Mouse (Mus musculus) lung, embryonic 16.5 days (tissue): ENCODE results near the gene Trim9. TPM values are rescaled to one million over a fixed set of nuclear protein-coding genes. Genes with fewer than 3 reads are reported as not detected.

Source experiments
- ATAC-seq: fragments of 200-750 bp; cut with Nextera tagmentation; 2 replicates; pipeline ENCODE4 v1.8.0; 2017; ENCODE audit warnings: low read depth, mild to moderate bottlenecking, moderate library complexity
- H3K27ac ChIP-seq: fragments of 300-500 bp; sonication (generic); 2 replicates; pipeline ENCODE4 v1.5.1; 2014; ENCODE audit warnings: mild to moderate bottlenecking, control low read depth, low read length
- H3K27me3 ChIP-seq: fragments of 300-500 bp; sonication (generic); 2 replicates; pipeline ENCODE4 v1.6.1; 2014; ENCODE audit warnings: low read depth, low read length, mixed read lengths; ENCODE audit not compliant: control insufficient read depth, insufficient read depth
- H3K36me3 ChIP-seq: fragments of 300-500 bp; sonication (generic); 2 replicates; pipeline ENCODE4 v1.6.1; 2014; ENCODE audit warnings: low read length; ENCODE audit not compliant: control insufficient read depth, insufficient read depth
- H3K4me1 ChIP-seq: fragments of 300-500 bp; sonication (generic); replicated peaks from 2 replicates; pipeline ENCODE4 v1.6.1; 2014; ENCODE audit warnings: low read length, mixed read lengths; ENCODE audit not compliant: control insufficient read depth, insufficient read depth
- H3K4me2 ChIP-seq: fragments of 300-500 bp; sonication (generic); 2 replicates; pipeline ENCODE4 v1.6.1; 2014; ENCODE audit warnings: low read depth, low read length, control low read depth
- H3K4me3 ChIP-seq: fragments of 300-500 bp; sonication (generic); 2 replicates; pipeline ENCODE4 v1.5.1; 2014; ENCODE audit warnings: mild to moderate bottlenecking, low read length, control low read depth
- H3K9ac ChIP-seq: fragments of 300-500 bp; sonication (generic); 2 replicates; pipeline ENCODE4 v1.6.1; 2014; ENCODE audit warnings: low read length, control low read depth
- H3K9me3 ChIP-seq: fragments of 300-500 bp; sonication (generic); 2 replicates; pipeline ENCODE4 v1.6.1; 2016; ENCODE audit warnings: low read length; ENCODE audit not compliant: control insufficient read depth
- WGBS: fragments of 180-500 bp; shearing (Covaris S2); extraction: QIAGEN DNeasy Blood & Tissue Kit; methylation state at CpG from one replicate; pipeline ENCODE4 v1.1.7; 2014; 5-methylcytosine and 5-hydroxymethylcytosine counted together
- polyA plus RNA-seq: library from polyadenylated mRNA; unstranded; fragments of >200 nt; fragmentation: Nextera tagmentation; extraction: Ambion mirVana; gene quantifications from 2 replicates; pipeline ENCODE4 v1.2.1, GENCODE M21; 2015

Gene Trim9
- polyA plus RNA-seq, 1 experiment from 2014 or later = 0.58 TPM

- WGBS = 74% methylated on average over 4 of the region's 4 CpGs
- H3K4me1 ChIP-seq = no peaks in the 10 kb centered on the region
- H3K4me2 ChIP-seq = no peak overlapping the region
- no peak overlapping the region for H3K27ac ChIP-seq
- H3K27me3 ChIP-seq = no peaks in the 10 kb centered on the region
- ATAC-seq = no peak
- no peaks in the 10 kb centered on the region for H3K9me3 ChIP-seq
- peaks cover 6% of the 10 kb centered on the region for H3K36me3 ChIP-seq
- no peak overlapping the region for H3K4me3 ChIP-seq
- no peak overlapping the region for H3K9ac ChIP-seq
Measured at GRCm38 (mm10) chr12:70212501-70212900, 134.9 kb downstream of the Trim9 start.

GRCm38 (mm10) chr12:70208214-70208613 lies 139.2 kb downstream of the Trim9 start:
- H3K27me3 ChIP-seq = no peaks in the 10 kb centered on the region
- peaks cover 14% of the 10 kb centered on the region; the same call in 1 of the 2 replicates for H3K36me3 ChIP-seq
- ATAC-seq = no peak
- no peak overlapping the region for H3K9ac ChIP-seq
- 70% methylated on average over 5 of the region's 5 CpGs for WGBS
- no peak overlapping the region for H3K4me3 ChIP-seq
- H3K27ac ChIP-seq = no peak overlapping the region
- no peak overlapping the region for H3K4me2 ChIP-seq
- H3K4me1 ChIP-seq = no peaks in the 10 kb centered on the region
- H3K9me3 ChIP-seq = no peaks in the 10 kb centered on the region

GRCm38 (mm10) chr12:70204433-70204832 lies 143.0 kb downstream of the Trim9 start:
- H3K4me2 ChIP-seq = no peak overlapping the region
- no peak overlapping the region for H3K27ac ChIP-seq
- H3K9ac ChIP-seq = no peak overlapping the region
- no peak for ATAC-seq
- H3K9me3 ChIP-seq = no peaks in the 10 kb centered on the region
- H3K4me3 ChIP-seq = no peak overlapping the region
- H3K4me1 ChIP-seq = no peaks in the 10 kb centered on the region
- H3K27me3 ChIP-seq = no peaks in the 10 kb centered on the region
- WGBS = 80% methylated on average over 8 of the region's 8 CpGs
- H3K36me3 ChIP-seq = peaks cover 16% of the 10 kb centered on the region; the same call in 1 of the 2 replicates

DNA sequence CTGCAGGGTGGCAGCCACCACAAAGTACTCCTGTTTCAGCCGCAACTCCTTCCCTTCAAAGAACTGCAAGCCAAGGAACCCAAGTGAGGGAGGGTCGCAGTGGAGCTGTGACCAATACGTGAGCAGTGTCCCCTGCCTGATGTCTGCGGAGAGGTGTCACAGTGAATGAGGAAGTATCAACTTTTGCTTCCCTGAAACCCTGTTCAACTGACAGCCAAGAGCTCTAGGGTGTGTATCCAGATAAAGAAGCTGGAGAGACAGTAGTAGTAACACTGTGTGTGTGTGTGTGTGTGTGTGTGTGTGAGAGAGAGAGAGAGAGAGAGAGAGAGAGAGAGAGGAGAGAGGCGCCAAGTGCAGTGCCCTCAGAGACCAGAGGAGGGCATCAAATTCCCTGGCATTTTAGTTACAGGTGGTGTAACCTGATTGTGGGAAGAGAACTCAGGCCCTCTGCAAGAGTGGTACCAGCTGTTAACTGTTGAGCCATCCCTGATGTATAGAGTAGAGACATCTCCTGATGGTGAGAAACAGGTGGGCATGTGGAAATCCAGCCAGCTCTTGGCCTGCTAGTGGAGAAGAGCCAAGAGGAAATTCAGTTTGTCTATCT lies 145.4 kb downstream of the Trim9 start:
- 72% methylated on average over 5 of the region's 5 CpGs for WGBS
- Histone ChIP-seq H3K9ac (no peak overlapping the region), H3K27me3 (no peaks in the 10 kb centered on the region), H3K27ac (no peak overlapping the region), H3K9me3 (no peaks in the 10 kb centered on the region), H3K4me3 (no peak overlapping the region), H3K4me2 (no peak overlapping the region), H3K4me1 (no peaks in the 10 kb centered on the region), H3K36me3 (peaks cover 17% of the 10 kb centered on the region; the same call in 1 of the 2 replicates)
- no peak for ATAC-seq

- Histone ChIP-seq H3K27ac (no peak overlapping the region), H3K4me2 (no peak overlapping the region), H3K36me3 (peaks cover 17% of the 10 kb centered on the region), H3K27me3 (no peaks in the 10 kb centered on the region), H3K9me3 (no peaks in the 10 kb centered on the region), H3K4me3 (no peak overlapping the region), H3K9ac (no peak overlapping the region), H3K4me1 (peaks cover 2% of the 10 kb centered on the region; the same call in 1 of the 2 replicates)
- ATAC-seq = no peak
- 75% methylated on average over 5 of the region's 5 CpGs for WGBS
Measured at GRCm38 (mm10) chr12:70196341-70196740, 151.1 kb downstream of the Trim9 start.

- no peak for ATAC-seq
- H3K36me3 ChIP-seq = peaks cover 14% of the 10 kb centered on the region
- H3K27ac ChIP-seq = no peak overlapping the region
- H3K4me3 ChIP-seq = no peak overlapping the region
- H3K9me3 ChIP-seq = no peaks in the 10 kb centered on the region
- H3K27me3 ChIP-seq = no peaks in the 10 kb centered on the region
- H3K4me1 ChIP-seq = peaks cover 2% of the 10 kb centered on the region; the same call in 1 of the 2 replicates
- WGBS = 89% methylated on average over 6 of the region's 6 CpGs
- no peak overlapping the region for H3K9ac ChIP-seq
- H3K4me2 ChIP-seq = no peak overlapping the region
Measured at GRCm38 (mm10) chr12:70195426-70195825, 152.0 kb downstream of the Trim9 start.

Other genes with a start within 250 kb of the Trim9 start
- gene Nin, start 233.9 kb downstream of the Trim9 start, polyA plus RNA-seq = 11.8 and 12.5 TPM in 2 replicates
- gene Abhd12b, start 193.5 kb downstream of the Trim9 start, polyA plus RNA-seq = not detected in 2 replicates
- gene Pygl, start 116.1 kb downstream of the Trim9 start, polyA plus RNA-seq = 85.1 and 94.2 TPM in 2 replicates
- gene Tmx1, start 105.5 kb upstream of the Trim9 start, polyA plus RNA-seq = 121 and 126 TPM in 2 replicates